Mouse (Mus musculus): ENCODE results near the gene Slc25a33. TPM values are rescaled to one million over a fixed set of nuclear protein-coding genes. Genes with fewer than 3 reads are reported as not detected.
"Not testable (repeated sequence)": the region's sequence is repeated elsewhere in the genome, so short reads cannot be mapped to it uniquely, and the experiment has no call there.

Gene Slc25a33
- 10 to 100 TPM; 18.6 to 19.4 TPM for total RNA-seq (2021)

DNA sequence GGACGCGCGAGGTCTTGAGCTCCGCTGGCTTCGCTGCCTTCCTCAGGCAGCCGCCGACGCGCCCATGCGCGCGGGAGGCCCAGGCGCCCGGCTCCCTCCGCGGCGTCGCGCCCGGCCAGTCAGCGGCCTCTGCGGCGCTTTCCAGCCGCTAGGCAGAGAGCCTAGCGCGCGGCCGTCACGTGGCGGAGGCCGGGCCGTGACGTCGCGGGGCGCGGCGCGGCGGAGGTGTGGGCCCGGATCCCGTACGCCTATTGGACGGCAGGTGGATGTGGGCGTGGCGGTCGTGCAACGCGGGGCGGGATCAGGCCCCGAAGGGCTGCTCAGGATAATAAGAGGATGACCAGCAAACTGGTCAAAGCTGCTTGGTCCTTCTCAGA, at the start of gene Slc25a33:
Gene Slc25a33 (minus strand): TSS at position 184 of the 377 bp plus-strand sequence.
- DNase-seq: peak; percentile 96
- intact Hi-C loops (cut with DNase I): no loop called here

GRCm38 (mm10) chr4:149822586-149823196, 48.6 kb upstream of the Slc25a33 start:
- intact Hi-C loops (cut with DNase I): no loop called here
- no peak for DNase-seq

- intact Hi-C loops (cut with DNase I): no loop called here
- peak; percentile 83 for DNase-seq
These were observed 48.0 kb upstream of the Slc25a33 start for GRCm38 (mm10) chr4:149822126-149822525.

- no peak for DNase-seq
- intact Hi-C loops (cut with DNase I): no loop called here
These were observed 46.5 kb upstream of the Slc25a33 start for GRCm38 (mm10) chr4:149820569-149820968.

DNA sequence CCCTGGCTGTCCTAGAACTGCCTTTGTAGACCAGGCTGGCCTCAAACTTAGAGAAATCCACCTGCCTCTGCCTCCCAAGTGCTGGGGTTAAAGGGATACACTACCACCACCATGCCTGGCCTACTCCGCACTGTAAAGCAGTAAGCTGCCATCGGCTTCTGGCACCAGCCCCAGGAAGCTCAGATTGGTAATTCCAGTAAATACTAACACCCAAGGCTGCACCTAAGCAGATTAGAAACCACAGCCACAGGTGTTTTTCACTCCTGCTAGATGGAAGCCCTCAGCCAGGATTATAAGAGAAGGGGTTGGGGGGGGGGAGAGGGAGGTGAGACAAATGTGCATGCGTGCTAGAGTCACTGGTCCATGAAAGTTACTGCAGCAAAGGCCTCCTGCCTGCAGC, 45.1 kb upstream of the Slc25a33 start:
- no peak for DNase-seq
- intact Hi-C loops (cut with DNase I): no loop called here

- intact Hi-C loops (cut with DNase I): no loop called here
- DNase-seq: no peak
These were observed 42.5 kb upstream of the Slc25a33 start for GRCm38 (mm10) chr4:149816598-149816997.

- DNase-seq: no peak
- intact Hi-C loops (cut with DNase I): no loop called here
These were observed 41.5 kb upstream of the Slc25a33 start for GRCm38 (mm10) chr4:149815586-149815985.

GRCm38 (mm10) chr4:149813409-149814184, 39.5 kb upstream of the Slc25a33 start:
- intact Hi-C loops (cut with DNase I): no loop called here
- no peak for DNase-seq

GRCm38 (mm10) chr4:149810372-149810771, 36.3 kb upstream of the Slc25a33 start:
- intact Hi-C loops (cut with DNase I): not testable (repeated sequence)
- peak; percentile 36 for DNase-seq

DNA sequence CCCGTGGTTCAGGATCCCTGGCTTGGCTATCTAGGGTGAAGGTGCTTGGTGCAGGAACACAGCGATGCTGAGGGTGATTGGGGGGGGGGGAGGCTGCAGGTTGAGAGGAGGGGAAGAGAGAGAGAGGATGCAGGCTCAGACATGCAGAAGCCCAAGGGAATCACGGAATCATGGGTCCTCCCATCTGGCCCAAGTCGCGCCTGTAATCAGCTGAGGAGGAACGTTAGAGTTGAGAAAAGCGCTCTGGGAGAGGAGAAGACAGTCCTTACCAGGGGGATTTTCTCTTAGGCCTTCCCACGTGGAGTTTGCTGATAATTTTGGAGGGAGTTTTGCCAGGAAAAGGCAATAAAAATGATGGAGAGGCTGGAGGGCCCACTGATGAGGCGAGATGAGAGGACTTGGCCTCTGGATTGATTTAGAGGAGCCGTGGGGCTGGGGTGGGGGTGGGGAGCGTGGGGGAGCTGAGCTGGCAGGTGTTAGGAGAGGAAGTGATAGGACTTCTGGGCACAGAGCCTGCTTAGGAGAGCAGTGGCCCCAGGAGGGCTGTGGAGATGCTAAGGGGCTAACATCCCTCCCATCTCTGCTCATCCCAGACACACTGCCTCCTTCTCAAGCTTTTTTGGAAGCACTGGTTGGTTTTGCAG, 34.6 kb upstream of the Slc25a33 start:
- DNase-seq: no peak
- intact Hi-C loops (cut with DNase I): loop anchor here (5.0 kb wide), 1 partner anchor 169 kb away; no protein-coding TSS in a partner anchor

GRCm38 (mm10) chr4:149808060-149808567, 34.0 kb upstream of the Slc25a33 start:
- DNase-seq: no peak
- intact Hi-C loops (cut with DNase I): loop anchor here (5.0 kb wide), 1 partner anchor 169 kb away; no protein-coding TSS in a partner anchor

- intact Hi-C loops (cut with DNase I): loop anchor here (1.0 to 5.0 kb wide), 3 partner anchors 151 to 292 kb away; no protein-coding TSS in a partner anchor
- DNase-seq: peak; percentile 97
These were observed 32.8 kb upstream of the Slc25a33 start for GRCm38 (mm10) chr4:149806699-149807381.

GRCm38 (mm10) chr4:149802269-149802668, 28.2 kb upstream of the Slc25a33 start:
- DNase-seq: no peak
- intact Hi-C loops (cut with DNase I): no loop called here

GRCm38 (mm10) chr4:149800576-149800975, 26.5 kb upstream of the Slc25a33 start:
- intact Hi-C loops (cut with DNase I): no loop called here
- no peak for DNase-seq

DNA sequence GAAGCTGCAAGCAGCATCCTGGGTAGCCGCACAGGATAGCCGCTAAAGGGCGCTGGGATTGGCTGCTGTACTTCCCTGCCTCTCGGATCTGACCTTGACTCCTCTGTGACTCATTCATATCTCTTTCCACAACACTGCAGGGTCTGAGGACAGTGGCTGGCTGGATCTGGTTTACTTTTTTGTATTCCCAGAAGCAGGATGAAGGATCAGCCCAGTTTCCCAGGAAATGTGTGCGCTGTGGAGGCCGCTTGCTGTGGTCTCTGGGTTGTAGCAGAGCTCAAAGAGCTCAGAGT, 26.0 kb upstream of the Slc25a33 start:
- no peak for DNase-seq
- intact Hi-C loops (cut with DNase I): no loop called here

- intact Hi-C loops (cut with DNase I): no loop called here
These were observed 25.5 kb upstream of the Slc25a33 start for GRCm38 (mm10) chr4:149799346-149800171.

GRCm38 (mm10) chr4:149798684-149799309, 24.7 kb upstream of the Slc25a33 start:
- intact Hi-C loops (cut with DNase I): no loop called here
- no peak for DNase-seq

More at GRCm38 (mm10) chr4:149799346-149800171, 25.5 kb upstream of the Slc25a33 start:
- DNase-seq: no peak

- no peak for DNase-seq
- intact Hi-C loops (cut with DNase I): no loop called here
These were observed 24.0 kb upstream of the Slc25a33 start for GRCm38 (mm10) chr4:149798116-149798515.

- intact Hi-C loops (cut with DNase I): no loop called here
- no peak for DNase-seq
These were observed 23.1 kb upstream of the Slc25a33 start for GRCm38 (mm10) chr4:149797220-149797610.

Data from left cerebral cortex, postnatal 4 days (tissue).